Mouse (Mus musculus): ENCODE data around the gene Msx1.

Msx1 gene

GRCm38 (mm10) chr5:37825611-37826445 lies 1.4 kb upstream of the Msx1 start:
- DNase-seq: no peak

DNA sequence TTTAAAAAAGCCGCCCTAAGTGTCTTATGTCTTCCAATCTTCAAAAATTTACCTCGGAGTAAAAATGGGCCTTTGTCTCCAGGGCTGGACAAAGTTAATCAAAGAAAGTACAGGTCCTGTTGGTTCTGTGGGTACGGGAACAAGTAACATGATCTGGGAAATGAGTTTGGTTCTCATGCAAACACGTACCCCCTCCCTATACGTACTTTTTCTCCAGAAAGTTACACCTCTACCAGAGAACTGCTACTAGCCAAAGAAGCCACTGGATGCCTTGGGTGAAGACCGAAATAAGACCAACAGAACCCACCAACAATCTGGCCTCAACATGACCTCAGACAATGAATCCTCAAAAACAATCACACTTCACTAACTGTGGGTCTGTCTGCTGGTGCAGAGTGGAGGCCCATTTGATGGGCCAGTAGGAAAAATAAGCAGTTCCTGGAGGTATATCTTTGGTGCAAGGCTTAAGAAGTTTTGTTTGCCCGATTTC lies 773 bp upstream of the Msx1 start:
- no peak for DNase-seq

GRCm38 (mm10) chr5:37823721-37824460 lies 492 bp downstream of the Msx1 start:
- no peak for DNase-seq

GRCm38 (mm10) chr5:37822791-37823720 lies 1.3 kb downstream of the Msx1 start:
- no peak for DNase-seq

- no peak for DNase-seq
Measured at GRCm38 (mm10) chr5:37822116-37822707, 2.2 kb downstream of the Msx1 start.

- DNase-seq: no peak
Measured at GRCm38 (mm10) chr5:37821111-37821601, 3.2 kb downstream of the Msx1 start.

DNA sequence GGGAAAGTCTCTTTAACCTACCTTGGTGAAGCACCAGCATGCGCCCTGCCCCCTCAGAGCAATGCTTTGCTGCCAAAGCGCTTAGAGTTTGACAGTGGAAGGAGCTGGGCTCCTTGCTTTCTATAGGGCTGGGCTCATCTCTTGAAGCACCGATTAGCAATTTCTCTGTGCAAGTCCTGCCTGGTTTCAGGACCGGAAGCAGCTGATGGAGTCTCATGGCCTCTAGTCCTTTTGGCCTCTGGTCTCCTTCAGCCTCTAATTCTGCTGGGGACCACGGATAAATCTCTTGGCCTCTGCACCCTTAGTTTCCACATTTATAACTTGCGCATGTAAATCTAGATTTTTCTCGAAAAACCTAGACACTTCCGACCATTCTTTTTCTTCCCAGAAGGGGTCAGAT lies 3.7 kb downstream of the Msx1 start:
- no peak for DNase-seq

DNA sequence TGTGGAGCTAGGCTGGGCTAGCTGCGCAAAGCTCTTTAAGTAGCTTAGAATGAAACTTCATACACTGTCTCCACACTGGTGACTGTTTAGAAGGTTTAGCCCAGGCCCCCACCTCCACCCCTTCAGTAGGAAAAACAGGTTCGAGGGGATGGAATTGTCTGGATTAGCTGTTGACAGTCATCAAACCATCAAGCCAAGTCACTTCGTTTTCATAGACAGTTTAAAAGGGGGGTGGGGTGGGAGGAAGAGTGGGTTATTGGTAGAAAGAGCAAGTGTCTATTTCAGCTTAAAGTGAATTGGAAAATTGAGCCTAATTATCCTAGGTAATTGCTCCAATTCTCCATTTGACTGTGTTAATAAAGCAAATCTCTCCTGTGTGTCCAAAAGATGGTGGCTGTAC lies 4.4 kb downstream of the Msx1 start:
- no peak for DNase-seq

- no peak for DNase-seq
Measured at GRCm38 (mm10) chr5:37819541-37819940, 4.8 kb downstream of the Msx1 start.

DNA sequence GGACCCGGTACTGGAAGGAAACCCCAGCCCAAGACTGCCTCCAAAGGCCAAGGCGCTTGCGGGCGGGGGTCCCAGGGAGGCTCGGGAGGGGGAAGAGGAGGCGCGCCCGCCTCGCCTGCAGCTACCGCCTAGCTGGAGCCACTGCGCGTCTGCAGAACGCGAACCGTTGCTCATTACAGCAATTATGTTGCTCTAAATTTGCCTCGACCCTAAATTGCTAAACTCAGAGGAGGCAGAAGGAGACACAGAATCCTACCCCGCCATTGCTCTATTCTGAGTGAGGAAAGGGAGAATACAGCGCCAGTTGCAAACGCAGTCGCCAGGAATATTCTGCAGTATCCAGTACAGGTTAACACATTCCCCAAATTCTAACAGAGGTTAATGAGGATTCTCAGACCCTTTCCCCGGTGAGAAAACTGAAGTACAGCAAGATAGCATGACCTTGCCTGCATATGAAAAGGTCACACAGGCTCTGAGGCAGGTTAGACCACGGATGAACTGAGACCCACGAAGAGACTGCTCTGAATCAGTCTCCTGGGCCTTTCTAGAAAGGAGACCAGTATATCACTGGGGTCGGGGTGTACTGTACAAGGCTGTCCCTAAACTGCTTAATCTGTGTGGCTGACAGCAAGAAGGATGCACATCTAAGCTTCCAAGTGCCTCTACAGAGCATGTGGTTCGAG lies 5.7 kb downstream of the Msx1 start:
- DNase-seq: no peak

- DNase-seq: no peak
Measured at GRCm38 (mm10) chr5:37817658-37818532, 6.5 kb downstream of the Msx1 start.

DNA sequence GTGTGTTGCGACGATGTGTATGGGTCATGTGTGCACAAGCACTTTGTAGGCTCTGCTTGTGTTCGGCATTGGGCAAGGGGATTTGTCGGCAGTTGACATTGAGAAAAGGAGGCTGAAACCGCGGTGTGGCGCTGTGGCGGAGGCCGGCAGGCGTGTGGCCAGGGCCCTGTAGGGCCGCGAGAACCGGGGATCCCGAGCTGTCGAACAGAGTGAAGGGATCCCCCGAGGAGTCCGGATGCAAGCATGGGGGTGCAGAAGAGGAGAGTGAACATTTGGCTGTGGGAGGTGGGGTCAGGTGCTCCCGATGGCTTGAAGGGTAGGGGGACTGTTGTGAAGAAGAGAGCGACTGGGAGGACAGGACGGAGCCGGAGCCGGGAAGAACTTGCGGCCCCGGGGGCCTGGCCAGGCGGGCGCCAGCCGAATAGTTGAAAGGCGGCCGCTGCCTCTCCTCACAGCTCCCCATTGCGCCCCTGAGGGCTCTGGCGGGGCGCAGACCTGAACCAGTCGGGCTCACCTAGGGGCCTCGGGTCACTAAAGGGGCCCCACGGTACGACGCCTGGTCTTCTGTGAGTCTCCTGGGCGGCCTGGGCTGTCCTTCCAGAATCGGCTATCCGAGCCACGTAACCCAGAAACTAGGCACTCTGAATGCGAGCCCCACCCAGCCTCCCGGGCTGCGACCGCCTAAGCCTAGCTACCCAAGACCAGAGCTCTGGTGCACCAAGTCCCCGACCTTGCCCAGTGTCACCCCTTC lies 7.3 kb downstream of the Msx1 start:
- no peak for DNase-seq

DNA sequence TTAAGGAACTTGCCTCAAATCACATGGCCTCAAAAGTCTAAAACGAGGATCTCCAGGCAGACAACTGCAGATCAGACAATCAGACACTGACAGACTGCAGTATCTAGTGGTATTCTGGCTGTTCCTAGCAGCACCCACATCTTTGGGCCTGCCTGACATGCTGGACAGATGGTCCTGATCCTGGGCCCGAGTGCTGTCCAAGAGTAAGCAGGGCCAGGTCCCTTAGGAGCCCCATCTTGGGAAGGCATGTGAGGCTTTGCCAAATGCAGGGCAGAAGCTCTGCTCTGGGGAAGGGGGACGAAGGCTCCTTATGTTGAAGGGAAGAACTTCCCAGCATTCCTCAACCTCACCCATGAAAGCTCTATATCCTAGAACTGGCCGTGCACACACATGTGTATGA lies 8.5 kb downstream of the Msx1 start:
- DNase-seq: no peak

- DNase-seq: no peak
Measured at GRCm38 (mm10) chr5:37814169-37814568, 10.2 kb downstream of the Msx1 start.

DNA sequence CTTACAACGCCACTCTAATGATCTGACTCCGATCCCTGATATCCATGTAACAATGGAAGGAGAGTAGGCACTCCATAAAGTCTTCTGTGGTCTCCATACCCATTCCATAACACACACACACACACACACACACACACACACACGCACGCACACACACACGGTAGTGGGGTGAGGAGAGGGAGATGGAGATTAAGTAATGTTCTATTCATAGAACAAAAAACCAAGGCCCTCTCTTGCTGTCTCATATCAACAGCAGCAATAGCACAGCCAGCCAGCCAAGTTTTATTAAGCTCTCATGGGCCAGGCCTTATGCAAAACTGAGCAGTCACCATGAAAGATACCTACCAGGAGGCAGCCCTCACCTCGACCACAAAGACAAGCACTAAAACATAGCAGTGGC lies 19.1 kb downstream of the Msx1 start:
- no peak for DNase-seq

GRCm38 (mm10) chr5:37804512-37805118 lies 19.8 kb downstream of the Msx1 start:
- no peak for DNase-seq

- DNase-seq: no peak
Measured at GRCm38 (mm10) chr5:37797251-37797650, 27.1 kb downstream of the Msx1 start.

GRCm38 (mm10) chr5:37796751-37797150 lies 27.6 kb downstream of the Msx1 start:
- DNase-seq: no peak

DNA sequence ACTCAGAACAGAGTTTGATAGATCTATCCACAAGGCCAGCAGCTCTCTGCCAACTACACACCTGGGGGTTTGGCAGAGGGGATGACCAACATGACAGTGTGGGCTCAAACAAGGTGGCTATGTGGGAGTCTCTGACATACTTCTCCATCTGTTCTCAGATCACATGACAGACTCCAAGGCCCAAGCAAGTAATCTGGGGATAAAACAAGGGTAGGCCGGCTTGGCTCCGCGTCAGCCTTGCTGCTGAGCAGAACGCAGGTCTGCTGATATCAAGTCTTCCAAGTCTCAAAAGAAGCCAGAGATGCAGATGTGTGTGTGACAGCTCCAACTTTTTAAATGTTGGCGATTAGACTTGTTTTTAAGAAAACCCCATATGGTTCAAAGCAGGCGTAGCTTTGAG lies 28.7 kb downstream of the Msx1 start:
- no peak for DNase-seq

DNA sequence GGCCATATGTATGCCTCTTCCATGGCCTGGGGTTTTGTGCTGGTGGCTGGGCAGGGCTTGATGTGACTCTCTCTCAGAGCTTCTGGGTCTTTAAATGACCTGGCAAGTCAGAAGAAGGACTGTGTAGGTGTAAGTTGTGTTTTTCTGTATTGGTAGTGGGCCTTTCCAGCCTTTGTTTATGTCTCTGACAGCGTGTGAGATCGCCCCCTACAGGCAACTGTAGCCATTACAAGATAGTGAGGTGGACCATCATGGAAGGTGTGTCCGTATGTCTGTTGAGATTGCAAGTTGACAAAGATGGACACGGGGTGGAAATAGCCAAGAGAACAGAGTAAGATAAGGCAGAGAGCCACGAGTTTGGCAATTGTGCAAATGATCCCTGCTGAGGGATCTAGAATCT lies 32.2 kb downstream of the Msx1 start:
- no peak for DNase-seq

All from cerebellum, adult 18-20 months (tissue).